Mouse (Mus musculus) T-cell, adult 2 months (primary cell): Measurements from ENCODE around the gene Enthd1.
A peak's percentile ranks its signal among the peaks of the same experiment; 100 is the strongest.
"Not testable (repeated sequence)": the region's sequence is repeated elsewhere in the genome, so short reads cannot be mapped to it uniquely, and the experiment has no call there.

Source experiments
- DNase-seq: peaks from one replicate; pipeline ENCODE4 v3.0.0; 2022; ENCODE audit warnings: low spot score

Gene Enthd1

GRCm38 (mm10) chr15:80565106-80565665 lies at the start of gene Enthd1:
TSS of gene Enthd1 (minus strand) at chr15:80565156.
- DNase-seq = no peak

GRCm38 (mm10) chr15:80613904-80614303 lies 48.9 kb upstream of the Enthd1 start:
- no peak for DNase-seq

DNA sequence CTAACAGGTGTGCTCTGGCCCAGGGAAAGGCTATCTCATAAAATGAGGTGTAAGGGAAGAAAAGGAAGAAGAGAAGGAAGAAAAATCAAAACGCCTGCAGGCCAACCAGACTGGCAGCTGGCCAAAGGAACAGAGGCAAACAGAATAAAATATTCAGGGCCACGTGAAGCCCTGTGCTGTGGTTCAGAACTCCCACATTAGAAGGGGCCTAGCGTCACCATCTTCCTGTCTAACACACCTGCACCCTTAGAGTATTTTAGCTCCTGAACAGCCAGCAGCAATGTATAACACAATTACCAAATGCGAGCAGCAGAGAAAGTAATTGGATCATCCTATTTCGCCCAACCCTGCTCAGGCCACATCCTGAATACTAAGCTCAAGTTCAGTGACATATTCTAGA lies 46.5 kb upstream of the Enthd1 start:
- DNase-seq = peak; percentile 89

GRCm38 (mm10) chr15:80610335-80610734 lies 45.4 kb upstream of the Enthd1 start:
- peak; percentile 72 for DNase-seq

DNA sequence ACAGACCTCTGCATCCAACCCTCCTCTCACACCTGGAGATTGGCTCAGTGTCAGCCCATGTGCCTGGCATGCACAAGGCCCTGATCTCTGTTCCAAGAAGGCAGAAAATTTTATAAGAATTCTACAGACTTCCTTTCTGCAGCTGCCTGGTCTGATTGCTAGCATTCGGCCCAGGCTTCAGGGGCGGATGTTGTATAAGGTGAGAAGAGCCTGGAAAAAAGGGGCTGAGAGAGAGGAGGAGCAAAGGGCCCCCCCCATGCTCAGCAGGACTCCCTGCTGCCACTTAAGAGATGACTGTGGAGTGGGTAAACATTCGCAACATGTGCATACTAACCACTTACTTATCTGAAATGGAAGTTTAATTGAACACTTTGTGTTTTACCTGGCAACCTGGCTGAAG lies 43.0 kb upstream of the Enthd1 start:
- no peak for DNase-seq

GRCm38 (mm10) chr15:80604026-80604425 lies 39.1 kb upstream of the Enthd1 start:
- no peak for DNase-seq

- DNase-seq = peak; percentile 88
Observed at GRCm38 (mm10) chr15:80602487-80602886, 37.5 kb upstream of the Enthd1 start.

- DNase-seq = no peak
Observed at GRCm38 (mm10) chr15:80601456-80601855, 36.5 kb upstream of the Enthd1 start.

DNA sequence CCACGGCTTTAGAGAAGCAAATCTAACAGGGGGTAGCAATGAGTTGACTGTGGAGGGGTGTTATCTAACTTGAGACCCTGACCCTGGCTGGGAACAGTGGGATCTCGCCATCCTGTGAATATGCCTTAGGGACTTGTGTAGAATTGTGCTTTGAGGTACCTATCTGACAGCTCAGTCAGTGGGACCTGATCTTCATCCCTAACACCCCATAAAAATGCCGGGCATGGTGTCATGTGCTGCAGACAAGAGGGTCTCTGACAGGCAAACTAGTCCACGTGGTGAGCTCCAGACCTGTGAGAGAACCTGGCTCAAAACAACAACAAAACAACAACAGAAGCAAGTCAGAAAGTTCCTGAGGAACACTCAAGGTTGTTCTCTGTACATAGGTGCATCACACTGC lies 34.9 kb upstream of the Enthd1 start:
- DNase-seq = no peak

DNA sequence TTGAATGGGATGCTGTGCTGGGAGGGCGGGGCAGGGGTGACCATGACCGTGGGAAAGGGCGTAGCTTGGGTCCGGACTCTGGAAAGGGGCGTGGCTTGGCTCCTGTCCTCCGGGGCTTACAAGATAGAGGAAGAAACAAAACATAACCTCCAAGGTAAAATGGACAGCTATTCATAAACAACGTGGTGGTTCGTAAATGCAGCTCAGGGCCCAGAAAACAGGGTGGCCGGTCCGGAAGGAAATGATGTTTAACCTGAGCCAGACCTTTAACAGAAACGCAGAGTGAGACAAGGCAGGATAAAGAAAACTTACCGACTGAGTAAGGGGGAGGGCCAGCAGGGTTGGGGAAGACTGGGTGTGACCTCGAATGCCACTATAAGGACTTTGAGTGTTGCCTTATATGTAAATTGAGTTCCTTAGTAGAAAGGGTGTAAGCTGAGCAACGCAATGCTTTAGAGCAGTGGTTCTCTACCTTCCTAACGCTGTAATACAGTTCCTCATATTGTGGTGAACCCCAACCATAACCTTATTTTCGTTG lies 34.3 kb upstream of the Enthd1 start:
- DNase-seq = peak; percentile 77

GRCm38 (mm10) chr15:80598750-80599149 lies 33.8 kb upstream of the Enthd1 start:
- peak; percentile 74 for DNase-seq

GRCm38 (mm10) chr15:80593877-80594276 lies 28.9 kb upstream of the Enthd1 start:
- DNase-seq = no peak

DNA sequence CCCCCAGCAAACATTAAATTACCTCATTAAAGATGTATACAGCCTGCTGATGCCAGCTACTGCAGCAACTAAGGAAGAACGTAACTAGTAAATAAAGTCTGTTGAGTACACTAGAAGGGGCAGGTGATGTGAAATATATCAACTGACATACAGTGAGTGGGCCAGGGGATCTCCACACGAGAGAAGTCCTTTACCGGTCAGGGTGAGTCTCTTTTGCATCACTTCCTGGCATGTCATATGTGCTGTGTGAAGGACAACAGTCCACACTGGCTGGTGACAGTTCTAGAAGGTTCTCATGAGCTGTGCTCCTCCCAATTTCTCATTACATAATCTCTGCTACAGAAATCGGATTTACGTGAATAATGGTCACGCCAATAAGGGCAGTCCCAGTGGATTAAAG lies 27.8 kb upstream of the Enthd1 start:
- no peak for DNase-seq

DNA sequence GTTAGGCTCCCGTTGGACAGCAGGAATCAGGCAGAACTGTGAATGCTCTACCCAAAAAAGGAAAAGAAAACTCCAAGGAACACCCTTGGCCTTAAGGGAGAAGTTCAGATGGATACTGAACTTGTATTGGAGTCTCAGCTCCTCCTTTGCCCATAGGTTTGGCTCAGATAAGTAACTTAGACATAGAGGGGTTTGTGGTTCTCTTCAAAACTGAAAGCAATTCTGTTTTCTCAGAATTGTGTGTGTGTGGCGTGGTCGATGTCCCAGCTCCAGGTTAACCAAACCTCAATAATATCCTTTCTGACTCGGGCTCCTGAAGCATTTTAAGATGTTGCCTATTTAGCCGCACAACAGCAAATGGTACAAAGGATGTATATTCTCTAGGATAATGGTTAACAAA lies 25.7 kb upstream of the Enthd1 start:
- peak; percentile 82 for DNase-seq

- DNase-seq = no peak
Observed at GRCm38 (mm10) chr15:80586296-80586695, 21.3 kb upstream of the Enthd1 start.

- no peak for DNase-seq
Observed at GRCm38 (mm10) chr15:80582581-80583495, 17.9 kb upstream of the Enthd1 start.

DNA sequence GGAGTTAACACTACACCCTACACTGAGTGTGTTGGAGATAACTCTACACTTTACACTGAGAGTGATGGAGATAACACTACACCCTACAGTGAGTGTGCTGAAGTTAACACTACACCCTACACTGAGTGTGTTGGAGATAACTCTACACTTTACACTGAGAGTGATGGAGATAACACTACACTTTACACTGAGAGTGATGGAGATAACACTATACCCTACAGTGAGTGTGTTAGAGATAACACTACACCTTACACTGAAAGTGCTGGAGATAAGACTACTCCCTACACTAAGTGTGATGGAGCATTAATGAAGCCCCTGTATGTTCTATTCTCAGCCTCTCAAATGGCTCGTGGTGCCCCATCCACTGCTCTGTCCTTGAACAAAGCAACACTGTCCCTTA lies 15.6 kb upstream of the Enthd1 start:
- not testable (repeated sequence) for DNase-seq

- no peak for DNase-seq
Observed at GRCm38 (mm10) chr15:80579121-80579520, 14.2 kb upstream of the Enthd1 start.

GRCm38 (mm10) chr15:80577166-80577960 lies 12.4 kb upstream of the Enthd1 start:
- DNase-seq = no peak

DNA sequence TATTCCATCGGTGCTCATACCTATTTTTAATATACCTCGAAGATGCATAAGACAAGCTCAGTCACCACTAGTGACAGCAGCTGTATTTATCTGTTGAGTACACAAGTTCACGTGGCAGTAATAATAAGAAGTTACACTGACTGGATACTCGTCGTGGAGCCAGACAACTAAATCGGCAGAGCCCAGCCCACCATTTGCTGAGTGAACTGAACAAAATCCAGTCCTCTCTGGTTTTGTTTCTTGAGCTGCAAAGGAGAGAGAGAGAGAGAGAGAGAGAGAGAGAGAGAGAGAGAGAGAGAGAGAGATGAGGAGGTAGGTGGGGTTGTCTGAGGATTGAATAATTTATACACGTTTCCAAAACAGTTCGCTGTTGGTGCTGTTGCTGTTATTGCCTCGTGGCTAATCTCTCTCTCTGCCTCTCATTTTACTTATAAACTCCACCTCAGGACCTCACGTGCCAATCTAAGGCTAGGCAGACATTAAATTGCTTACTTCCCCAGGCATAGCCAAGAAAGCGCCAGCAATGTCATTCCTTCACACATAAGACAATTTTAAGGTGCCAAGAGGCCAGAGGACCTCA lies 11.5 kb upstream of the Enthd1 start:
- peak; percentile 62 for DNase-seq

DNA sequence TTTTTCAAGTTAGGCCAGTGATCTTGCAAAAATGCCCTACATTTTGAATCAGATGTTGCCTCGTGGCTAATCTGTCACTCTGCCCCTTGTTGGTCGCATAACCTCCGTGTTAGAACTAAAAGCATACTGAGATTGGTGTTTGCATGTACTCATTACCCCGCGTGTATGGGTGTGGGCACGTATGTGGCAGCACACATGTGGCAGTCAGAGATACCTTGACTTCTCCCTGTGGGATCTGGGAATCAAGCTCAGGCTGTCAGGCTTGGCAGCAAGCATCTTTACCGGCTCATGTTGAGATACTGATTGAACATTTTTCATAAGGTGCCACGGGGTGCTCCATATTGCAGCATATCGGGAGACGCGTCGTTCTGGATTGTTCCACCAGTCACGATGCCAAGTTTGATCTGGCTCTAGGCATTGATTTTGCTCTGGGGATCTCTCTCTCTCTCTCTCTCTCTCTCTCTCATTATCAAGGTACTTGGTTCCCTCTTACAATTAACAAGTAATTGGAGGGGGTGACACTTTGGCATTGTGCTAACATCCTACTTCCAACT lies 10.9 kb upstream of the Enthd1 start:
- no peak for DNase-seq
